Mouse (Mus musculus): ENCODE data around the gene Xpo5. TPM values are rescaled to one million over a fixed set of nuclear protein-coding genes. Genes with fewer than 3 reads are reported as not detected.

The Xpo5 gene
- polyA plus RNA-seq, 1 experiment from 2014 or later = 78.5 TPM

DNA sequence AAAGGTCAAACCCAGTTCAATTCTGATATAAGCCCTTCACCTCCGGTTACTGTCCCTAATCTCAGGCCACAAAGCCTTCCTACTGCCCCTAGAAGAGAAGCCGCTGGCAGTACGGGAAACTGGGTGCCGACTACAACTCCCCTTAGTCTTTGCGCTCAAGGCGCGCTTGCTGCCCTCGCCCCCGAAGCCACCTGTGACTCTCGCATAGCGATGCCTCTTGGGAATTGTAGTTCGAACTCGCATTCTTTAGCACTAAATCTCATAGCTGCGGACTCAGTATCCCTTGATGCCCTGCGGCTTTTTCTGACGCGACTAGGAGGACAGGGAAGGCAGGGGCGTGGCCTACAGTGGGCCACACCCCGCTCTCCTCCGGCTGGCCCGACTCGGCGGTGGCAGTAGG lies 41.9 kb upstream of the Xpo5 start, which contains the start of gene Gtpbp2:
TSS of gene Gtpbp2 (plus strand) at position 347 of the 400 bp plus-strand sequence.
- Histone ChIP-seq H3K36me3 (replicated peaks; ENCODE audit: control insufficient read depth, insufficient read depth, low read depth, low read length) (no peaks in the 10 kb centered on the region; the same call in none of the 2 replicates), H3K4me2 (ENCODE audit: low read depth, low read length) (peak within 1 kb of the TSS; percentile 81), H3K9ac (replicated peaks; ENCODE audit: low read length) (peak within 1 kb of the TSS; percentile 75), H3K9me3 (replicated peaks; ENCODE audit: control insufficient read depth, low read length) (no peaks in the 10 kb centered on the region), H3K27me3 (ENCODE audit: control insufficient read depth, insufficient read depth, low read length) (no peaks in the 10 kb centered on the region), H3K27ac (replicated peaks; ENCODE audit: low read depth, low read length) (peak within 1 kb of the TSS; percentile 73), H3K4me3 (ENCODE audit: low read depth, low read length) (peak within 1 kb of the TSS; percentile 71), H3K4me1 (ENCODE audit: control insufficient read depth, insufficient read depth, low read length) (no peaks in the 10 kb centered on the region)
- ATAC-seq (replicated peaks; ENCODE audit: insufficient number of reproducible peaks, low FRiP score, low TSS enrichment, low read depth) (peak; percentile 92), DNase-seq (ENCODE audit: low spot score) (peak; percentile 100)
- 1% methylated on average over 22 of the region's 23 CpGs for WGBS

DNA sequence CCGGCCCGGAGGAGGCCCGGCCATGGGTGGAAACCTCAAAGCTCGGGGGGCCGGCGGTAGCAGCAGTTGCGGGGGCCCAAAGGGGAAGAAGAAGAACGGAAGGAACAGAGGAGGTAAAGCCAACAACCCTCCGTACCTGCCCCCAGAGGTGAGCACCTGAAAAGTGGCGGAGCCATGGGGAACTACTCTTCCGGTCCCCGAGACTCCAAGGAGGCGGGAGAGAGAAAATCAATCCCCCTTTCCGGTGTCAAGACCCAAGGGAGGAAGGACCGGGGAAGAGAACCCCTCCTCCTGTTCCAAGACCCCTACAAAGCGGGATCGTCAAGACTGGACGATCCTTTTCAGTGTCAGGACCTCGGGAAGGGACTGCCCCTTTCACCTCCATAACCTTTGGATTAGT lies 41.4 kb upstream of the Xpo5 start:
- H3K36me3 ChIP-seq (replicated peaks; ENCODE audit: control insufficient read depth, insufficient read depth, low read depth, low read length) = no peaks in the 10 kb centered on the region; the same call in none of the 2 replicates
- peak overlapping the region; percentile 53; the same call in 1 of the 2 replicates for H3K27ac ChIP-seq (replicated peaks; ENCODE audit: low read depth, low read length)
- H3K4me3 ChIP-seq (ENCODE audit: low read depth, low read length) = peak overlapping the region; percentile 71
- H3K4me1 ChIP-seq (ENCODE audit: control insufficient read depth, insufficient read depth, low read length) = no peaks in the 10 kb centered on the region
- DNase-seq (ENCODE audit: low spot score) (peak; percentile 63), ATAC-seq (replicated peaks; ENCODE audit: insufficient number of reproducible peaks, low FRiP score, low TSS enrichment, low read depth) (peak; percentile 19)
- peak overlapping the region; percentile 55 for H3K4me2 ChIP-seq (ENCODE audit: low read depth, low read length)
- WGBS = 0% methylated on average over 19 of the region's 19 CpGs
- H3K9me3 ChIP-seq (replicated peaks; ENCODE audit: control insufficient read depth, low read length) = no peaks in the 10 kb centered on the region
- peak overlapping the region; percentile 75 for H3K9ac ChIP-seq (replicated peaks; ENCODE audit: low read length)
- no peaks in the 10 kb centered on the region for H3K27me3 ChIP-seq (ENCODE audit: control insufficient read depth, insufficient read depth, low read length)

DNA sequence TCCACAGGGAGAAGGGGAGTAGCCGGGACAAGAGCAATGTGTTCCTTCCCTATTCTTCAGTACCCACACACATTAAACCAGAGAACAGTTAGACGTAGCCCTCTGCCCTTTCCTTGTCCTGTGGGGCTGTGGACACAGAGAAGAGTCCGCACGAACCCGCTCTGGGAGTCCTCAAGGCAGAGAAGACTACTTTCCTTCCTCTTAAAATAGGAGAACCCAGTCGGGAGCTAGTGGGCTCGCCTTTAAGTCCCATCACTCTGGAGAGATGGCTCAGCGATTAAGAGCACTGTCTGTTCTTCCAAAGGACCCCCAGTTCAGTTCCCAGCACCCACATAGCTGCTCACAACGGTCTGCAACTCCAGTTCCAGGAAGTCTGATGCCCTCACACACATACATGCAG lies 40.9 kb upstream of the Xpo5 start:
- 49% methylated on average over 9 of the region's 9 CpGs for WGBS
- DNase-seq (ENCODE audit: low spot score) = no peak
- Histone ChIP-seq H3K36me3 (replicated peaks; ENCODE audit: control insufficient read depth, insufficient read depth, low read depth, low read length) (no peaks in the 10 kb centered on the region; the same call in none of the 2 replicates), H3K9me3 (replicated peaks; ENCODE audit: control insufficient read depth, low read length) (no peaks in the 10 kb centered on the region), H3K4me3 (ENCODE audit: low read depth, low read length) (peak overlapping the region; percentile 71), H3K9ac (replicated peaks; ENCODE audit: low read length) (peak overlapping the region; percentile 75), H3K27ac (replicated peaks; ENCODE audit: low read depth, low read length) (no peak overlapping the region), H3K4me1 (ENCODE audit: control insufficient read depth, insufficient read depth, low read length) (no peaks in the 10 kb centered on the region), H3K4me2 (ENCODE audit: low read depth, low read length) (peak overlapping the region; percentile 55), H3K27me3 (ENCODE audit: control insufficient read depth, insufficient read depth, low read length) (no peaks in the 10 kb centered on the region)
- ATAC-seq (replicated peaks; ENCODE audit: insufficient number of reproducible peaks, low FRiP score, low TSS enrichment, low read depth) = no peak

DNA sequence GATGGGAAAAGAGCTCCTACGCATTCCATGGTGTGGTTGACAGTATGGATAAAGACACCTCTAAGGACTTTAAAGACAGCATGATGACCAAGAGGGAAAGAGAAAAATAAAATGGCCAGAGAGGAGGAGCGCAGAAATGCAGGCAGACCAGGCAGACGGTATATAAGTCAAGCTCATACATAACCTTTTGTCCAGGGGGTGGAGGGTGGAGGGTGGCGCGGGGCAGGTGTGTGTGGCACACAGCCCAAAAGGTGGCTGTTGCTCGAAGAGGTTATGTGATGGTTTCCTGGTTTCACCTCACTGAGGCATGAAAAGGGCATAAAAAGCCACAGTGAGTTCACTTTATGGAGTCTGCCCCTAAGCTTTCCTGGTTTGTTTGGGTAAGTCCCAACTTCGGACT lies 40.0 kb upstream of the Xpo5 start:
- H3K4me3 ChIP-seq (ENCODE audit: low read depth, low read length) = no peak overlapping the region
- no peak overlapping the region for H3K9ac ChIP-seq (replicated peaks; ENCODE audit: low read length)

DNA sequence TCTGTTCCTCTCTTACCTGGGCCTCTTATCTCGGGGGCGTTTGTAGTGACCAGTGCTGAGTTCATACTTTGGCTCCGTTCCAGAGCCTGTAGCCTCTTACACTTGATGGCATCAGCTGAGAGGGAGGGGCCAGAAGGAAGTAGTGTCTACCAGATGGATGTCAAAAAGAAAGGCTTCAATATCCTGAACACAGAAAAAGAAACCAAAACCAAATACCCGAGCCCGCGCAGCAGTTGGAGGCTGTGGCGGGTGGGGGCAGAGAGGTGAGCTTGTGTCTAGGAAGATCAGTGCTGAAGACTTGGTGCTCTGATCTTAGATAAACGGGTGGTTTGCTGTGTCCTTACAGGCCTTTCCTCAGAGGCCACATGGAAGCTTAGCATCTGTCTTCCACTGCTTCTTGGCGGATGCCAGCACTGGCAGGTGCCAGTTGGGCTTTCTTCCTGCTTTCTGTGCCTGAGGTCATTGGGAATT lies 39.6 kb upstream of the Xpo5 start:
- Histone ChIP-seq H3K27ac (replicated peaks; ENCODE audit: low read depth, low read length) (no peak overlapping the region), H3K4me2 (ENCODE audit: low read depth, low read length) (no peak overlapping the region), H3K36me3 (replicated peaks; ENCODE audit: control insufficient read depth, insufficient read depth, low read depth, low read length) (peaks cover 5% of the 10 kb centered on the region), H3K27me3 (ENCODE audit: control insufficient read depth, insufficient read depth, low read length) (no peaks in the 10 kb centered on the region), H3K4me3 (ENCODE audit: low read depth, low read length) (no peak overlapping the region), H3K9ac (replicated peaks; ENCODE audit: low read length) (no peak overlapping the region), H3K9me3 (replicated peaks; ENCODE audit: control insufficient read depth, low read length) (no peaks in the 10 kb centered on the region), H3K4me1 (ENCODE audit: control insufficient read depth, insufficient read depth, low read length) (no peaks in the 10 kb centered on the region)
- WGBS = 89% methylated on average over 9 of the region's 9 CpGs
- no peak for ATAC-seq (replicated peaks; ENCODE audit: insufficient number of reproducible peaks, low FRiP score, low TSS enrichment, low read depth)
- no peak for DNase-seq (ENCODE audit: low spot score)

More for the DNA sequence above, 40.0 kb upstream of the Xpo5 start:
- Histone ChIP-seq H3K36me3 (replicated peaks; ENCODE audit: control insufficient read depth, insufficient read depth, low read depth, low read length) (peaks cover 1% of the 10 kb centered on the region), H3K9me3 (replicated peaks; ENCODE audit: control insufficient read depth, low read length) (no peaks in the 10 kb centered on the region), H3K4me2 (ENCODE audit: low read depth, low read length) (no peak overlapping the region), H3K27ac (replicated peaks; ENCODE audit: low read depth, low read length) (no peak overlapping the region), H3K4me1 (ENCODE audit: control insufficient read depth, insufficient read depth, low read length) (no peaks in the 10 kb centered on the region), H3K27me3 (ENCODE audit: control insufficient read depth, insufficient read depth, low read length) (no peaks in the 10 kb centered on the region)
- DNase-seq (ENCODE audit: low spot score) (no peak), ATAC-seq (replicated peaks; ENCODE audit: insufficient number of reproducible peaks, low FRiP score, low TSS enrichment, low read depth) (no peak)
- 96% methylated on average over 7 of the region's 7 CpGs for WGBS

DNA sequence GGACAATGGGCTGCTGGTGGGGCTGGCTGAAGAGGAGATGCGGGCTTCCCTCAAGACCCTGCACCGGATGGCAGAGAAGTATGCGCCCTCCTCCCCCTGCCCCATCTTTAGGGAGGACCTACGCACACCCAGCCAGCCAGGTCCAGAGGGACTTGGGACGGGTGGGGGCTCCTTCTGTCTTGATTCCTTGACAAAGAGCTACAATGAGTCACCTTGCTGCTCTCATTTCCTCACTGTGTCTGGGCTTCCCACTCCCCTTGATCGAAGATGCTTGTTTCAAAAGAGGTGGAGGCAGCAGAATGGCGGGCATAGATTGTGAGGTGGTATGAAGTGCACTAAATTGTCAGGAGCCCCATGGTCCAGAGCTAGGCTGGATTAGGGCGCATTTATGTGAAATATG lies 38.3 kb upstream of the Xpo5 start:
- Histone ChIP-seq H3K4me1 (ENCODE audit: control insufficient read depth, insufficient read depth, low read length) (no peaks in the 10 kb centered on the region), H3K36me3 (replicated peaks; ENCODE audit: control insufficient read depth, insufficient read depth, low read depth, low read length) (peaks cover 5% of the 10 kb centered on the region), H3K9me3 (replicated peaks; ENCODE audit: control insufficient read depth, low read length) (no peaks in the 10 kb centered on the region), H3K9ac (replicated peaks; ENCODE audit: low read length) (no peak overlapping the region), H3K27ac (replicated peaks; ENCODE audit: low read depth, low read length) (no peak overlapping the region), H3K27me3 (ENCODE audit: control insufficient read depth, insufficient read depth, low read length) (no peaks in the 10 kb centered on the region), H3K4me3 (ENCODE audit: low read depth, low read length) (no peak overlapping the region), H3K4me2 (ENCODE audit: low read depth, low read length) (no peak overlapping the region)
- DNase-seq (ENCODE audit: low spot score) = no peak
- no peak for ATAC-seq (replicated peaks; ENCODE audit: insufficient number of reproducible peaks, low FRiP score, low TSS enrichment, low read depth)
- 90% methylated on average over 8 of the region's 8 CpGs for WGBS

DNA sequence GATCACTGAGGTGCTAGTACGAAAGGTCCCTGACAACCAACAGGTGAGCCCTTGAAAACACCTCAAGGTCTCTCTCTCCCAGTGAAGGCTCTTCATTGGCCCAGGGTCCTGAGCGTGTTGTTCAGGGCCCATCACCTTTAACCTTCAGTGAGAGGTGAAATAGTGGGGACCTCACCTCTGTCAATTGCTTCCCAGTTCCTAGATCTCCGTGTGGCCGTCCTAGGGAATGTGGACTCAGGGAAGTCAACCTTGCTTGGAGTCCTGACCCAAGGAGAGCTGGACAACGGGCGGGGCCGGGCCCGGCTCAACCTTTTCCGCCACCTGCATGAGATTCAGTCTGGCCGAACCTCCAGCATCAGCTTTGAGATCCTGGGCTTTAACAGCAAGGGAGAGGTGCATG lies 37.8 kb upstream of the Xpo5 start:
- no peak overlapping the region for H3K27ac ChIP-seq (replicated peaks; ENCODE audit: low read depth, low read length)
- no peak overlapping the region for H3K9ac ChIP-seq (replicated peaks; ENCODE audit: low read length)
- peaks cover 5% of the 10 kb centered on the region for H3K36me3 ChIP-seq (replicated peaks; ENCODE audit: control insufficient read depth, insufficient read depth, low read depth, low read length)
- no peak overlapping the region for H3K4me2 ChIP-seq (ENCODE audit: low read depth, low read length)
- H3K9me3 ChIP-seq (replicated peaks; ENCODE audit: control insufficient read depth, low read length) = no peaks in the 10 kb centered on the region
- H3K4me1 ChIP-seq (ENCODE audit: control insufficient read depth, insufficient read depth, low read length) = no peaks in the 10 kb centered on the region
- no peaks in the 10 kb centered on the region for H3K27me3 ChIP-seq (ENCODE audit: control insufficient read depth, insufficient read depth, low read length)
- DNase-seq (ENCODE audit: low spot score) = no peak
- 96% methylated on average over 10 of the region's 10 CpGs for WGBS
- no peak for ATAC-seq (replicated peaks; ENCODE audit: insufficient number of reproducible peaks, low FRiP score, low TSS enrichment, low read depth)
- H3K4me3 ChIP-seq (ENCODE audit: low read depth, low read length) = no peak overlapping the region

DNA sequence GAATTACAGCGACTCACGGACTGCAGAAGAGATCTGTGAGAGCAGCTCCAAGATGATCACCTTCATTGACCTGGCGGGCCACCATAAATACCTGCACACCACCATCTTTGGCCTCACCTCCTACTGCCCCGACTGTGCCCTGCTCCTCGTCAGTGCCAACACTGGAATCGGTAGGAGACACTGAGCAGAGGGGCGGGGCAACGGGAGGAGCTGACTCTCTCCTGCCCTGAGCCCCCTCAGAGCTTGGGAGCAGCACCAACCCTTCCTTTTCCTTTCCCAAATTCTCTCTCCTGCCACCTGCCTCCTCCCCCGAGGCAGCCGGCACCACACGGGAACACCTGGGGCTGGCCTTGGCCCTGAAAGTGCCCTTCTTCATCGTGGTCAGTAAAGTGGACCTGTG lies 37.1 kb upstream of the Xpo5 start:
- Histone ChIP-seq H3K27ac (replicated peaks; ENCODE audit: low read depth, low read length) (no peak overlapping the region), H3K36me3 (replicated peaks; ENCODE audit: control insufficient read depth, insufficient read depth, low read depth, low read length) (peaks cover 5% of the 10 kb centered on the region), H3K9ac (replicated peaks; ENCODE audit: low read length) (no peak overlapping the region), H3K9me3 (replicated peaks; ENCODE audit: control insufficient read depth, low read length) (no peaks in the 10 kb centered on the region), H3K27me3 (ENCODE audit: control insufficient read depth, insufficient read depth, low read length) (no peaks in the 10 kb centered on the region), H3K4me3 (ENCODE audit: low read depth, low read length) (no peak overlapping the region), H3K4me1 (ENCODE audit: control insufficient read depth, insufficient read depth, low read length) (no peaks in the 10 kb centered on the region), H3K4me2 (ENCODE audit: low read depth, low read length) (no peak overlapping the region)
- WGBS = 82% methylated on average over 12 of the region's 12 CpGs
- ATAC-seq (replicated peaks; ENCODE audit: insufficient number of reproducible peaks, low FRiP score, low TSS enrichment, low read depth) = no peak
- no peak for DNase-seq (ENCODE audit: low spot score)
